Mouse (Mus musculus) adrenal gland, adult 2 months (tissue): ENCODE data around the gene Glrx3. TPM values are rescaled to one million over a fixed set of nuclear protein-coding genes. Genes with fewer than 3 reads are reported as not detected.

Source experiments
- DNase-seq: peaks from one replicate; pipeline ENCODE4 v3.0.0; 2021
- polyA plus RNA-seq: library from polyadenylated mRNA; depleted of rRNA; stranded (reverse); fragments of >200 nt; gene quantifications from 2 replicates; pipeline ENCODE4 v1.2.3, GENCODE M21; 2012; rRNA removed
- total RNA-seq, 2 experiments: library from RNA; stranded (reverse); gene quantifications; 2 replicates each; pipeline ENCODE4 v1.2.3; 2021

Gene Glrx3
- total and polyA plus RNA-seq, 3 experiments, result 10.5 to 144 (median 114) TPM

DNA sequence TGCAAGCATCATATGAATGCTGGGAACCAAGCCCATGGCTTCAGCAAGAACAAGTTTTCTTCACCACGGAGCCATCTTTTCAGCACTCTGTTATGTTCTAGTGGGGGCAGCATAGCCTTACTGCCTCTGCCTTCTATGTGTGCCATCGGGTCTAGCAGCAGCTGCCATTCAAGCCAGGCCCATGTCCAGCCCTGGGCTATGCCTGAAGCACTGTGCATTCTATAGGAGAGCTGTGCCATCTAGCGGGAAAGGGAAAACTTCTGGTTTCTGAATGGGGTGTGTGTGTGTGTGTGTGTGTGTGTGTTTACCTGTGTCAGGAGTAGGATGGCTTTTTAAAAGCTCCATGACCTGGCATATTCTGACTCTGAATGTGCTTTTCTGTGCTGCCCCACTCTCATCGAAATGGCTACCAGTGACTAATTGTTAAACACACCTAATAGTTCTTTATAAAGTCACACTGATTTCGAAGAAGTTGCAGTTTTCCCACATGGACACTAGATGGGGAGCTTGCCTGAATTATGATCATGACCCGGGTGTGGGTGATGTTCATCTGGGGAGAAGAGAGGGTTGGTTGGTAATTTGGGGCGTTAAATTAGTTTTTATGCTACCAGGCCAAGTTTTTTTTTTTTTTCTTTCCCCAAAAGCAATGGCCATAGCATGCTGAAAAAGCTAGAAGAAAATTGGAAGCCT lies 34.2 kb downstream of the Glrx3 start:
- DNase-seq, result no peak

DNA sequence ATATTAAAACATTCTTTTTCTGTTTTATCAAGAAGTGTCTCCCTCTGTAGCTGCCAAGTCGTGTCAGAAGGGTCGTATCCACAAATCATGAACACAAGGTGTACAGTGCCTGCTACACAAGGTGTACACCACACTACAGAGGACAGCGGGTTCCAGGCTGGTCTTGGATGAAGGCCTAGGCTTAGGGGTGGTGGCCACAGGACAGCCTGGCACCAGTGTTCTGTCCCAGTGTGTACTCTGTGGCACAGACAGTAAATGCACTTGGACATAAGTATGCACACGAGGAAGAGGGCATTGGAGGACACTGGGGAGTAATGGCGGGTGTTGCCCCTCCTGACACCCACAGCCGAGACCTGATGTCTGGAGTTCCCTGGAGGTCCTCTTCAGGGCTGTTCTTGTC lies 34.7 kb downstream of the Glrx3 start:
- DNase-seq, result no peak

DNA sequence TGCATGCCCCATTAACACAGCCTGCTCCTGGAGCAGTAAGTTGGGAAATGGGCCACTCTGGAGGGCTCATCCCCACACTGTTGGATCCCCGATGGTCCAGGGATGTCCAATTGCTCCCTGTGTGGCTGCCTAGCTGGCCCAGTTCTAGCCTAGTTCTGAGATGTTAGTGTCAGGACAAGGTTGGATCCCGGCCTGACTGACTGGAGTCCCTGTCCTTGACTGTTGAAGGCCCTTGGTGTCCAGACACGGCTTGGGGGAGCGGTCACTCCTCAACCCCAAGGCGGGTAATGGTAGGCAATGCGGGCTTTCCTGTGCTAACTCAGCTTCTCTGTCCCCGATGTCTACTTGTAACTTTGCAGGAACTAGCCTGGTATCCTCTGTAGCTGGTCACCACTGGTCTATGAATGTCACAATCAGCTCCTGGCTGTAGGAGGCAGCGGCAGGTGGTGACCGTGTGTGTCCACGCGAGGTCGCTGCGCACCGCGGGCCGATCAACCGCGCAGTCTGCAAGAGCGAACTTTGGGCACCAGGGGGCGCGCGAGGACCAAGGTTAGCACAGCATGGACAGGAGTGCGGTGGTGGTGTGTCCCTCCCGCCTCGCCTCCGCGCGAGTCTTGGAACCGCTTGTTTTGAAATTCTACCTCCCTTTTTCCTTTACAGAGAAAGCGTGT lies 40.7 kb downstream of the Glrx3 start:
- DNase-seq, result peak; percentile 94

DNA sequence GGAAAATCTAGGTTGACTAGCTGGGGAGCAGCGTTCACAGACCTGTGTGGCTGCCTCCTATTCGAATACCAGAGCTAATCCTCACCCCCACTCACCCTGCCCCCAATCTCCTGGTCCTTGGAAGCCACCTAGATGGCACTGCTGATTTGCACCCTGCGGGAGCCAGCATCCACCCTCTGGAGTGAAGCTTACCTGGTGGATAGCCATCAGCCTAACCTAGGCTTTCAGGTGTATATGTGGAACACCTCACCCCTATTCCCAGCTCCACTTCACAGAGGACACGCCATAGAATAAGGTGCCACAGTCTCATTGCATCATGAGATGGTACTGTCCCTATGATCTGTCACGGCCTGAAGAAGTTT lies 41.2 kb downstream of the Glrx3 start:
- DNase-seq, result no peak

DNA sequence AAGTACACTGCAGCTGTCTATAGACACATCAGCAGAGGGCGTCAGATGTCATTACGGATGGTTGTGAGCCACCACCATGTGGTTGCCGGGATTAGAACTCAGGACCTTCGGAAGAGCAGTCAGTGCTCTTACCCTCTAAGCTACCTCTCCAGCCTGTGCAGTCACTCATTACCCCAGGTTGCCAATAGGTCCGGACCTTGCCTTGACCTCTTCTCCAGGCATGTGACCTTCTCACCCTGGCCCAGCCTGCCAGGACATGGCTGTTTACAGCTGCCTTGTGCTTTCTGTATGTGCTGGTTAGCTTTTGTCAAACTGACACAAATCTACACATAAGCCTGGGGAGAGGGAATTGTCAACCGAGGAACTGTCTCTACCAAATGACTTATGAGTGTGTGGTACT lies 43.4 kb downstream of the Glrx3 start:
- DNase-seq, result no peak

GRCm38 (mm10) chr7:137483987-137484386 lies 46.6 kb downstream of the Glrx3 start:
- DNase-seq, result no peak

DNA sequence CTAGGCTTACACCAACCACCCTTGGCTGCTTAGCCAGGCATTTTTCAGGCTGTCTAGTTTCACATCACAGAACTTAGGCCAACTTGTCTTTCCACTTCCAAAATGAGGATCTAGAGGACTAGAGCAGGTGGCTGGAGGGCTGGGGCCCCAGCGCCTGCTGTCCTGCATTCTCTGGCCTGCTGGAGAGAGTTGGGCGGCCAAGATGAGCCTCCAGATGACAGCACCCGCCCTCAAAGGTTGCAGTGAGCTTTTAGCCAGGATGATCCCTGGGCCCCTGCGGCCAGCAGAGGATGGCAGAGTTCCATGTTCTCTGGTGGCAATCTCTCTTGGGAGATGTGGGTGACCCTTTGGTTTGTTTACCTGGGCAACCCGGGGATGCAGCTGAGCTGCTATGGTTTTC lies 51.0 kb downstream of the Glrx3 start:
- no peak for DNase-seq

- DNase-seq, result no peak
These were observed 53.3 kb downstream of the Glrx3 start for GRCm38 (mm10) chr7:137490711-137491110.

DNA sequence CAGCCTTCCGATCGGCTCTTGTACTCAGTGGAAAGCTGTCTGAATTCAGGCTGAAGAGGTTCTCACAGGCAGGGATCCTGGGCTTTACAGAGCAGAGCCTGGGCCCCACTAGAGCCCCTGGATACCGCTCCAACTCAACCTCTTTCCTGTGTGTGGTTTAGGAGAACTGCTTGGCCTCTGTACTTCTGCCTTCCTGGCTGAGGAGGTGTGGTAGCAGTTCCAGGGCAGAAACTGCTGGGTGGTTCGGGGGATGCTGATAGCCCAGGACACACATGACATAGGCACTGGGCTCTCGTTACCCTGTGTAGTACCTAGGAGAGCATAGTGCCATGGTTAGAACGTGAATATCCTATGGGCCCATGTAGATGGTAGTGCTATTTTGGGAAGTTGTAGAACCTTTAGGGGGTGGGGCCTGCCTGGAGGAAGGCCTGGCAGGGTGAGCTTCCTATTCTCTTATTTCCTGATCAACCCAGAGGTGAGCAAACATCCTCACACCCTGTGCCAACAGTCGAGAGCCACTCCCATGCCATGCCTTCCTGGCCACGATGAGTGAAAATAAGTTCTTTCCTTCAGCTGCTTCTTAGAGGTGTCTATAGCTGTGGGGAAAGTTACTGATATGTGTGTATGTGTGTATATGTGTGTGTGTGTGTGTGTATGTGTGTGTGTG lies 55.0 kb downstream of the Glrx3 start:
- DNase-seq, result no peak

GRCm38 (mm10) chr7:137498736-137499135 lies 61.3 kb downstream of the Glrx3 start:
- DNase-seq, result no peak

DNA sequence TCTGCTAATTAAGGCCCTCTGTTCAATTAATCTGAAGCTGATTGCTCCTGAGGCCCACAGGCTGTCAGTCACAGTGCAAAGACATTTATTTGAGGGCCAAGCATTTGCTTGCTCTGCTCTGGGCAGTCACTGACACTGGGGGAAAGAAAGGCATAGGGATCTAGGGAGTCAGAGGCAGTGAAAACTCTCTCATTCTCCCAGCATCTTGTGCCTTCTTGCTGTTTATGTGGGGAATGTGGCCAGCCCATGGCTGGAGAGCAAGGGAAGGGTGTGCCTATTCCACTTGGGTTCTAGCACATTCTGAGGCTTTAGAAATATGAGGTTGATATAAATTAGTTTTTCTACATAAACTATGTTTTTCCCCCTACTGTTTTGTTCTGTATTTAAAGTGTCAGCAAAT lies 80.2 kb downstream of the Glrx3 start:
- DNase-seq, result no peak

- no peak for DNase-seq
These were observed 80.7 kb downstream of the Glrx3 start for GRCm38 (mm10) chr7:137518028-137518576.

Other genes starting within 250 kb of the Glrx3 start
- 1 to 10 TPM; 4.5 to 8.7 TPM for gene Ebf3, start 123.2 kb upstream of the Glrx3 start, total RNA-seq
- gene Ebf3, start 123.2 kb upstream of the Glrx3 start, polyA plus RNA-seq, result 3.7 and 5.0 TPM in 2 replicates
- gene 9430038I01Rik, start 26.9 kb upstream of the Glrx3 start, total RNA-seq, result 1 to 10 TPM; 9.3 to 9.7 TPM
- 6.1 and 8.9 TPM in 2 replicates for gene 9430038I01Rik, start 26.9 kb upstream of the Glrx3 start, polyA plus RNA-seq